Mouse (Mus musculus) MEL (cell line): ENCODE results near the gene Fam229b. TPM values are rescaled to one million over a fixed set of nuclear protein-coding genes. Genes with fewer than 3 reads are reported as not detected.

Source experiments
- DNase-seq: peaks from one replicate; pipeline ENCODE4 v3.0.0; 2011; ENCODE audit warnings: low read depth, low spot score
- H3K27ac ChIP-seq: 2 replicates; pipeline ENCODE4 v1.5.1; 2012; ENCODE audit warnings: low read depth, mild to moderate bottlenecking, control low read depth, low read length, moderate library complexity; ENCODE audit not compliant: control insufficient read depth
- H3K27me3 ChIP-seq, 2 experiments: fragments of 150-350 bp in 1 of 2; sonication (generic) in 1 of 2; 2 replicates each; pipeline ENCODE4 v1.6.1; 2012; ENCODE audit warnings: low read length in 2 of 2, mild to moderate bottlenecking in 2 of 2, improper control_type of control experiment in 1 of 2, moderate library complexity in 1 of 2; ENCODE audit not compliant: insufficient read depth in 2 of 2, control insufficient read depth in 1 of 2
- H3K36me3 ChIP-seq, 2 experiments: 2 replicates each; pipeline ENCODE4 v1.6.1; 2012 to 2014; ENCODE audit warnings: low read length in 2 of 2, improper control_type of control experiment in 1 of 2, inconsistent platforms in 1 of 2, mild to moderate bottlenecking in 1 of 2; ENCODE audit not compliant: insufficient read depth in 2 of 2, control insufficient read depth in 1 of 2
- H3K4me1 ChIP-seq, 2 experiments: fragments of 150-350 bp in 1 of 2; sonication (generic) in 1 of 2; 2 replicates each; pipeline ENCODE4 v1.6.1; 2012; ENCODE audit warnings: low read length in 2 of 2, improper control_type of control experiment in 1 of 2, mild to moderate bottlenecking in 1 of 2; ENCODE audit not compliant: insufficient read depth in 2 of 2, control insufficient read depth in 1 of 2
- H3K4me3 ChIP-seq, 2 experiments: fragments of 150-350 bp in 1 of 2; sonication (generic) in 1 of 2; 2 replicates each; pipeline ENCODE4 v1.5.1; 2012; ENCODE audit warnings: low read depth in 2 of 2, low read length in 2 of 2, mild to moderate bottlenecking in 2 of 2, moderate library complexity in 2 of 2, control low read depth in 1 of 2, improper control_type of control experiment in 1 of 2; ENCODE audit not compliant: control insufficient read depth in 1 of 2, insufficient read depth in 1 of 2
- H3K79me2 ChIP-seq: 2 replicates; pipeline ENCODE4 v1.6.1; 2012; ENCODE audit warnings: mild to moderate bottlenecking, low read length, moderate library complexity; ENCODE audit not compliant: control insufficient read depth, poor library complexity, insufficient read depth
- H3K9ac ChIP-seq: 2 replicates; pipeline ENCODE4 v1.6.1; 2012; ENCODE audit warnings: low read depth, mild to moderate bottlenecking, control low read depth, low read length, moderate library complexity; ENCODE audit not compliant: control insufficient read depth, poor library complexity, severe bottlenecking
- H3K9me3 ChIP-seq: fragments of 150-350 bp; sonication (generic); replicated peaks from 2 replicates; pipeline ENCODE4 v1.6.1; 2012; ENCODE audit warnings: mild to moderate bottlenecking, low read length, improper control_type of control experiment, moderate library complexity; ENCODE audit not compliant: insufficient read depth
- CHD2 ChIP-seq: IDR thresholded peaks from 2 replicates; pipeline ENCODE4 v1.6.1; 2011; ENCODE audit warnings: low read length, improper control_type of control experiment
- CTCF ChIP-seq, 3 experiments: IDR thresholded peaks in 2 of 3; conservative IDR thresholded peaks in 1 of 3; 2 replicates each; pipeline ENCODE4 v1.5.1; 2011 to 2012; ENCODE audit warnings: low read length in 3 of 3, low read depth in 2 of 3, mild to moderate bottlenecking in 2 of 3, improper control_type of control experiment in 1 of 3, inconsistent platforms in 1 of 3, mixed read lengths in 1 of 3, moderate library complexity in 1 of 3; ENCODE audit not compliant: control insufficient read depth in 1 of 3, insufficient read depth in 1 of 3, poor library complexity in 1 of 3, severe bottlenecking in 1 of 3
- E2F4 ChIP-seq: IDR thresholded peaks from 2 replicates; pipeline ENCODE4 v1.6.1; 2011; ENCODE audit warnings: low read depth, low read length, improper control_type of control experiment, borderline replicate concordance
- ELF1 ChIP-seq: IDR thresholded peaks from 2 replicates; pipeline ENCODE4 v1.6.1; 2014; ENCODE audit warnings: low read depth, mild to moderate bottlenecking, inconsistent platforms, low read length, improper control_type of control experiment, moderate library complexity
- GABPA ChIP-seq: IDR thresholded peaks from 2 replicates; pipeline ENCODE4 v1.6.1; 2012; ENCODE audit warnings: low read depth, mild to moderate bottlenecking, inconsistent platforms, low read length, improper control_type of control experiment, moderate library complexity
- GATA1 ChIP-seq: IDR thresholded peaks from 2 replicates; pipeline ENCODE4 v1.6.1; 2011; ENCODE audit warnings: low read depth, low read length, improper control_type of control experiment
- HCFC1 ChIP-seq: IDR thresholded peaks from 2 replicates; pipeline ENCODE4 v1.6.1; 2012; ENCODE audit warnings: low read depth, mild to moderate bottlenecking, inconsistent platforms, low read length, improper control_type of control experiment, moderate library complexity
- JUND ChIP-seq: IDR thresholded peaks from 2 replicates; pipeline ENCODE4 v1.6.1; 2011; ENCODE audit warnings: low read depth, mild to moderate bottlenecking, improper control_type of control experiment, low read length
- MYC ChIP-seq: IDR thresholded peaks from 2 replicates; pipeline ENCODE4 v1.6.1; 2011; ENCODE audit warnings: low read depth, mild to moderate bottlenecking, low read length, improper control_type of control experiment, moderate library complexity
- NRF1 ChIP-seq: IDR thresholded peaks from 2 replicates; pipeline ENCODE4 v1.6.1; 2014; ENCODE audit warnings: low read depth, mild to moderate bottlenecking, inconsistent platforms, low read length, improper control_type of control experiment, moderate library complexity; ENCODE audit not compliant: poor library complexity, insufficient read depth, severe bottlenecking
- POLR2A ChIP-seq, 2 experiments: IDR thresholded peaks; 2 replicates each; pipeline ENCODE4 v1.6.1; 2011 to 2012; ENCODE audit warnings: low read length in 2 of 2, mild to moderate bottlenecking in 2 of 2, control low read depth in 1 of 2, improper control_type of control experiment in 1 of 2, low read depth in 1 of 2, moderate library complexity in 1 of 2; ENCODE audit not compliant: control insufficient read depth in 1 of 2, insufficient read depth in 1 of 2, poor library complexity in 1 of 2
- POLR2AphosphoS2 ChIP-seq: IDR thresholded peaks from 2 replicates; pipeline ENCODE4 v1.6.1; 2011; ENCODE audit warnings: low read length, improper control_type of control experiment
- SMC3 ChIP-seq: IDR thresholded peaks from 2 replicates; pipeline ENCODE4 v1.6.1; 2011; ENCODE audit warnings: low read depth, low read length, improper control_type of control experiment
- TAL1 ChIP-seq: IDR thresholded peaks from 2 replicates; pipeline ENCODE4 v1.6.1; 2012; ENCODE audit warnings: mild to moderate bottlenecking, inconsistent platforms, low read length, moderate library complexity, mixed read lengths
- TBP ChIP-seq: IDR thresholded peaks from 2 replicates; pipeline ENCODE4 v1.8.0; 2011; ENCODE audit warnings: low read depth, low read length, improper control_type of control experiment
- UBTF ChIP-seq: IDR thresholded peaks from 2 replicates; pipeline ENCODE4 v1.6.1; 2012; ENCODE audit warnings: low read depth, mild to moderate bottlenecking, inconsistent platforms, low read length, improper control_type of control experiment, moderate library complexity, borderline replicate concordance; ENCODE audit not compliant: insufficient read depth
- USF1 ChIP-seq: IDR thresholded peaks from 2 replicates; pipeline ENCODE4 v1.6.1; 2014; ENCODE audit warnings: low read depth, mild to moderate bottlenecking, inconsistent platforms, low read length, improper control_type of control experiment, moderate library complexity
- USF2 ChIP-seq, 2 experiments: IDR thresholded peaks; 2 replicates each; pipeline ENCODE4 v1.6.1; 2011 to 2012; ENCODE audit warnings: improper control_type of control experiment in 2 of 2, low read length in 2 of 2, borderline replicate concordance in 1 of 2, inconsistent platforms in 1 of 2, low read depth in 1 of 2, mild to moderate bottlenecking in 1 of 2; ENCODE audit not compliant: insufficient read depth in 1 of 2
- ZKSCAN1 ChIP-seq: IDR thresholded peaks from 2 replicates; pipeline ENCODE4 v1.6.1; 2012; ENCODE audit warnings: low read depth, mild to moderate bottlenecking, inconsistent platforms, low read length, improper control_type of control experiment, moderate library complexity
- polyA plus RNA-seq, 2 experiments: library from polyadenylated mRNA; stranded (reverse) in 1 of 2; unstranded in 1 of 2; fragments of >175 nt in 1 of 2; fragments of >200 nt in 1 of 2; gene quantifications; 2 replicates each; pipeline versions ENCODE4 v1.2.1 to v1.2.4; 2012; ENCODE audit warnings: low replicate concordance in 2 of 2, low read depth in 1 of 2; ENCODE audit not compliant: insufficient read length in 2 of 2, insufficient read depth in 1 of 2, missing spikeins in 1 of 2
- total RNA-seq: library from RNA; depleted of rRNA; stranded (reverse); fragments of 300-350 nt; gene quantifications from 2 replicates; pipeline ENCODE4 v1.2.3, GENCODE M21; 2012

The Fam229b gene
- total and polyA plus RNA-seq, 3 experiments = 1.2 to 1.5 TPM; not detected in 1

DNA sequence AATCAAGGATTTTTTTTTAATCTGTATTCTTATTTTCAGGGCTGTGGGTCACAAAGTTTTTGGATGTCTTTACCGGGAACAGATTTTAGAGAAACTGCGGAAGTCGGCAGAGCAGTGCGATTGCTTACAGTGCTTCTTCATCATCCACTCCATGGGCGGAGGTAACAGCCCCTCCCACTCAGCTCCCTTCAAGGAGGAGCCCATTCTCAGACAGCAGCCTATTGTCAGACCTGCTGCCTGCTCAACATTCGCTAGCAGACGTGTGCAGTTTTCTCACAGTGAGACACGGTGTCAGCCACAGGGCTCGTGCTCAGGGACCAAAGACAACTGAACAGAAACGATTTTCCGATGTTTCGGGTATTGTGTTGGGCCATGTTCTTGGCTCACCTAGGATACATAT lies 8.5 kb upstream of the Fam229b start:
- no peak for DNase-seq
- Histone ChIP-seq H3K9ac (no peak overlapping the region), H3K9me3 (no peaks in the 10 kb centered on the region), H3K4me3 (no peak overlapping the region), H3K79me2 (no peaks in the 10 kb centered on the region), H3K27ac (no peak overlapping the region), H3K36me3 (no peaks in the 10 kb centered on the region), H3K27me3 (no peaks in the 10 kb centered on the region), H3K4me1 (no peaks in the 10 kb centered on the region)
- no peak for TF ChIP-seq UBTF
- TF ChIP-seq CTCF (IDR thresholded peaks at IDR 0.05 in 2 of 3, conservative IDR thresholded peaks at IDR 0.05 in 1 of 3; ENCODE audit: control insufficient read depth in 1 of 3, insufficient read depth in 1 of 3, low read depth in 2 of 3, low read length in 3 of 3, poor library complexity in 1 of 3, severe bottlenecking in 1 of 3) = no peak
- TF ChIP-seq USF1 = no peak
- no peak for TF ChIP-seq POLR2A (IDR thresholded peaks at IDR 0.05; ENCODE audit: control insufficient read depth in 1 of 2, insufficient read depth in 1 of 2, low read depth in 1 of 2, low read length in 2 of 2, poor library complexity in 1 of 2)
- no peak for TF ChIP-seq GABPA
- TF ChIP-seq JUND = no peak
- TF ChIP-seq SMC3 = no peak
- no peak for TF ChIP-seq POLR2AphosphoS2
- no peak for TF ChIP-seq ELF1
- TF ChIP-seq E2F4 = no peak
- no peak for TF ChIP-seq GATA1
- no peak for TF ChIP-seq HCFC1
- TF ChIP-seq ZKSCAN1 = no peak
- no peak for TF ChIP-seq TBP
- no peak for TF ChIP-seq CHD2
- no peak for TF ChIP-seq MYC

DNA sequence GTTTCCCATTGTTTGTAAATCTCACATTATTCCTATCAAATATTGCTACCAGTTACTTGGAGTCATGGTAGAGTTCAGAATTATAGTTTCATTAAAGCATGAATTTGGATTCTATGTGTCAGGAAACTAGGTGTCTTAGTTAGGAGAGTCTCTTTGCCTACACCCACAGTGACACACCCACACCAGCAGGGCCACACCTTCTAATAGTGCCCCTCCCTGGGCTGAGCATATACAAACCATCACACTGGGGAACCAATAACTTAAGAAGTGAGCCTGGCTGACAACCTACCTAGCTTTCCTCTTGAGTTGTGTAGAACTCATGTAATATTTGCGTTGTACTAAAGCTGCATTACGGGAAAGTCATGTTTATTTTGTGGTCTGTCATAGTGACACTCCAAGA lies 7.7 kb upstream of the Fam229b start:
- Histone ChIP-seq H3K79me2 (no peaks in the 10 kb centered on the region), H3K36me3 (no peaks in the 10 kb centered on the region), H3K27me3 (no peaks in the 10 kb centered on the region), H3K27ac (no peak overlapping the region), H3K4me1 (no peaks in the 10 kb centered on the region), H3K9ac (no peak overlapping the region), H3K4me3 (no peak overlapping the region), H3K9me3 (no peaks in the 10 kb centered on the region)
- DNase-seq = no peak
- TF ChIP-seq TAL1 (no peak), GATA1 (no peak), NRF1 (no peak), POLR2AphosphoS2 (no peak), USF2 (IDR thresholded peaks at IDR 0.05; ENCODE audit: borderline replicate concordance in 1 of 2, insufficient read depth in 1 of 2, low read depth in 1 of 2, low read length in 2 of 2) (no peak)
